Mouse (Mus musculus): ENCODE results near the gene Pip4k2c. TPM values are rescaled to one million over a fixed set of nuclear protein-coding genes. Genes with fewer than 3 reads are reported as not detected.

Gene Pip4k2c
- polyA plus RNA-seq, 1 experiment from 2014 or later: 17.9 TPM

Other genes with a start within 250 kb of the Pip4k2c start
- 33.5 and 36.5 TPM in 2 replicates for gene Ctdsp2, start 232.9 kb downstream of the Pip4k2c start, polyA plus RNA-seq (2016; fragmentation: Nextera tagmentation; extraction: Ambion mirVana)
- gene Avil, start 210.9 kb downstream of the Pip4k2c start, polyA plus RNA-seq (2016; fragmentation: Nextera tagmentation; extraction: Ambion mirVana): 0.63 and 1.6 TPM in 2 replicates
- gene Tsfm, start 180.7 kb downstream of the Pip4k2c start, polyA plus RNA-seq (2016; fragmentation: Nextera tagmentation; extraction: Ambion mirVana): 91.4 and 97.4 TPM in 2 replicates
- gene Mettl1, start 170.2 kb downstream of the Pip4k2c start, polyA plus RNA-seq (2016; fragmentation: Nextera tagmentation; extraction: Ambion mirVana): 39.2 and 51.0 TPM in 2 replicates
- gene Eef1akmt3, start 170.1 kb downstream of the Pip4k2c start, polyA plus RNA-seq (2016; fragmentation: Nextera tagmentation; extraction: Ambion mirVana): 0.07 and 0.25 TPM in 2 replicates
- 0.06 and 0.34 TPM in 2 replicates for gene Cyp27b1, start 163.3 kb downstream of the Pip4k2c start, polyA plus RNA-seq (2016; fragmentation: Nextera tagmentation; extraction: Ambion mirVana)
- gene March9, start 151.4 kb downstream of the Pip4k2c start, polyA plus RNA-seq (2016; fragmentation: Nextera tagmentation; extraction: Ambion mirVana): 1.2 and 1.6 TPM in 2 replicates
- gene Cdk4, start 148.1 kb downstream of the Pip4k2c start, polyA plus RNA-seq (2016; fragmentation: Nextera tagmentation; extraction: Ambion mirVana): 2,665 and 2,802 TPM in 2 replicates
- gene Tspan31, start 141.3 kb downstream of the Pip4k2c start, polyA plus RNA-seq (2016; fragmentation: Nextera tagmentation; extraction: Ambion mirVana): 177 and 187 TPM in 2 replicates
- 0.12 and 0.33 TPM in 2 replicates for gene Agap2, start 136.3 kb downstream of the Pip4k2c start, polyA plus RNA-seq (2016; fragmentation: Nextera tagmentation; extraction: Ambion mirVana)
- 69.4 and 85.5 TPM in 2 replicates for gene Os9, start 90.5 kb downstream of the Pip4k2c start, polyA plus RNA-seq (2016; fragmentation: Nextera tagmentation; extraction: Ambion mirVana)
- 4.4 and 12.7 TPM in 2 replicates for gene B4galnt1, start 46.4 kb downstream of the Pip4k2c start, polyA plus RNA-seq (2016; fragmentation: Nextera tagmentation; extraction: Ambion mirVana)
- 1.6 and 2.1 TPM in 2 replicates for gene Slc26a10, start 30.9 kb downstream of the Pip4k2c start, polyA plus RNA-seq (2016; fragmentation: Nextera tagmentation; extraction: Ambion mirVana)
- 29.8 and 33.5 TPM in 2 replicates for gene Arhgef25, start 21.5 kb downstream of the Pip4k2c start, polyA plus RNA-seq (2016; fragmentation: Nextera tagmentation; extraction: Ambion mirVana)
- 110 and 151 TPM in 2 replicates for gene Dtx3, start 15.9 kb downstream of the Pip4k2c start, polyA plus RNA-seq (2016; fragmentation: Nextera tagmentation; extraction: Ambion mirVana)
- gene Kif5a, start 51.8 kb upstream of the Pip4k2c start, polyA plus RNA-seq (2016; fragmentation: Nextera tagmentation; extraction: Ambion mirVana): 24.4 and 39.4 TPM in 2 replicates
- gene Dctn2, start 54.8 kb upstream of the Pip4k2c start, polyA plus RNA-seq (2016; fragmentation: Nextera tagmentation; extraction: Ambion mirVana): 222 and 255 TPM in 2 replicates
- gene Mbd6, start 77.4 kb upstream of the Pip4k2c start, polyA plus RNA-seq (2016; fragmentation: Nextera tagmentation; extraction: Ambion mirVana): 12.8 and 16.3 TPM in 2 replicates
- gene Mars, start 100.2 kb upstream of the Pip4k2c start, polyA plus RNA-seq (2016; fragmentation: Nextera tagmentation; extraction: Ambion mirVana): 171 and 174 TPM in 2 replicates
- gene Arhgap9, start 110.4 kb upstream of the Pip4k2c start, polyA plus RNA-seq (2016; fragmentation: Nextera tagmentation; extraction: Ambion mirVana): 1.8 and 2.5 TPM in 2 replicates
- 7.1 and 7.3 TPM in 2 replicates for gene Gli1, start 130.4 kb upstream of the Pip4k2c start, polyA plus RNA-seq (2016; fragmentation: Nextera tagmentation; extraction: Ambion mirVana)
- not detected in 2 replicates for gene Inhbe, start 142.8 kb upstream of the Pip4k2c start, polyA plus RNA-seq (2016; fragmentation: Nextera tagmentation; extraction: Ambion mirVana)
- 0.13 TPM in 1 of 2 replicates, not detected in the other for gene Inhbc, start 158.8 kb upstream of the Pip4k2c start, polyA plus RNA-seq (2016; fragmentation: Nextera tagmentation; extraction: Ambion mirVana)
- gene R3hdm2, start 168.7 kb upstream of the Pip4k2c start, polyA plus RNA-seq (2016; fragmentation: Nextera tagmentation; extraction: Ambion mirVana): 31.0 and 35.5 TPM in 2 replicates